Mouse (Mus musculus) erythroblast, adult 5-6 weeks (primary cell): Measurements from ENCODE around the gene Rbfox3. TPM values are rescaled to one million over a fixed set of nuclear protein-coding genes. Genes with fewer than 3 reads are reported as not detected.

ENCODE experiments used
- ATAC-seq: replicated peaks from 2 replicates; pipeline ENCODE4 v1.8.0; 2016; ENCODE audit warnings: moderate number of reproducible peaks, mild to moderate bottlenecking, moderate TSS enrichment, inconsistent platforms; ENCODE audit not compliant: poor library complexity, low FRiP score, severe bottlenecking
- total RNA-seq, 2 experiments: library from RNA; stranded (forward) in 1 of 2; stranded (reverse) in 1 of 2; fragments of 150-400 nt in 1 of 2; fragments of 200-764, 138-1000 nt in 1 of 2; gene quantifications; 2 replicates each; pipeline versions ENCODE4 v1.2.3 to v1.2.4; 2015 to 2017; ENCODE audit warnings: low replicate concordance in 2 of 2

Gene Rbfox3
- total RNA-seq, 2 experiments from 2014 or later = not detected

- no peak for ATAC-seq
These were observed 334.1 kb downstream of the Rbfox3 start for GRCm38 (mm10) chr11:118577271-118577670.

GRCm38 (mm10) chr11:118576611-118577010, 334.8 kb downstream of the Rbfox3 start:
- ATAC-seq = no peak

GRCm38 (mm10) chr11:118574418-118574817, 337.0 kb downstream of the Rbfox3 start:
- ATAC-seq = no peak

- ATAC-seq = 0 out of 2 replicates have a peak, but pooled peaks have one; percentile 47
These were observed 337.8 kb downstream of the Rbfox3 start for GRCm38 (mm10) chr11:118573569-118573968.

GRCm38 (mm10) chr11:118573000-118573399, 338.4 kb downstream of the Rbfox3 start:
- ATAC-seq = no peak

GRCm38 (mm10) chr11:118570164-118570563, 341.2 kb downstream of the Rbfox3 start:
- ATAC-seq = no peak

- ATAC-seq = no peak
These were observed 341.8 kb downstream of the Rbfox3 start for GRCm38 (mm10) chr11:118569571-118570062.

- ATAC-seq = no peak
These were observed 347.5 kb downstream of the Rbfox3 start for GRCm38 (mm10) chr11:118563877-118564276.

GRCm38 (mm10) chr11:118562847-118563246, 348.6 kb downstream of the Rbfox3 start:
- no peak for ATAC-seq

GRCm38 (mm10) chr11:118558193-118558592, 353.2 kb downstream of the Rbfox3 start:
- ATAC-seq = no peak

- no peak for ATAC-seq
These were observed 355.8 kb downstream of the Rbfox3 start for GRCm38 (mm10) chr11:118555631-118556030.

- no peak for ATAC-seq
These were observed 356.9 kb downstream of the Rbfox3 start for GRCm38 (mm10) chr11:118554542-118554941.

GRCm38 (mm10) chr11:118553926-118554325, 357.5 kb downstream of the Rbfox3 start:
- no peak for ATAC-seq

- ATAC-seq = no peak
These were observed 358.4 kb downstream of the Rbfox3 start for GRCm38 (mm10) chr11:118553001-118553400.

GRCm38 (mm10) chr11:118552478-118552877, 358.9 kb downstream of the Rbfox3 start:
- no peak for ATAC-seq

GRCm38 (mm10) chr11:118551705-118552104, 359.7 kb downstream of the Rbfox3 start:
- no peak for ATAC-seq

GRCm38 (mm10) chr11:118550773-118551520, 360.4 kb downstream of the Rbfox3 start:
- ATAC-seq = no peak

- ATAC-seq = no peak
These were observed 363.2 kb downstream of the Rbfox3 start for GRCm38 (mm10) chr11:118548242-118548641.

- ATAC-seq = no peak
These were observed 365.1 kb downstream of the Rbfox3 start for GRCm38 (mm10) chr11:118546269-118546668.

- ATAC-seq = no peak
These were observed 365.7 kb downstream of the Rbfox3 start for GRCm38 (mm10) chr11:118545690-118546089.

- no peak for ATAC-seq
These were observed 366.8 kb downstream of the Rbfox3 start for GRCm38 (mm10) chr11:118544564-118544963.

GRCm38 (mm10) chr11:118542906-118543305, 368.5 kb downstream of the Rbfox3 start:
- ATAC-seq = no peak
